15 mouse cellular contexts compared by ENCODE assay signal in the genomic region with DNA sequence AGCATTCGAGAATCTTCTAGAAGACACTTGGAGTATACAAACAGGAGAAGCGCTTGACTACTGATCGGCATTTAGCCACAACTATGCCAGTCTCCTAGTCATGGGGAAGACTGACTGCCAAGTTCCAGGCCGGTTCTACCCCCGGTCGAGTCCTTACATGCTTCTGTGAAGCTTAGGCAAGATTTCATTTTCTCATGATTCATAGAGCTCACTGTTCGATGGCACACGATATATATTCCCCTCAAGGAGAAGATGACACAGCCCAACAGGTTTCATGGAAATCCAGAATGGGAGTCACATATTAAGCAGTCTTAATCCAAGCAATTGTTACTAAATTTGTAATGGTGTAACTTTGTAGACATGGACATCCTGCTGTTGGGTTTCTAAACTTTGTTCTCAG.
"Had no signal": no experiment of that assay in that cellular context is flagged by ENCODE, and none has a peak within 500 bp of the region (broad histone marks: within the 10 kb centered on the region; RNA-seq: fewer than 3 reads in every experiment).

No protein-coding gene starts in this region.

- ATAC-seq: midbrain, embryonic 16.5 days had no signal

- H3K9me3 ChIP-seq: kidney, embryonic 15.5 days; limb, embryonic 12.5 days; liver, embryonic 15.5 days; midbrain, embryonic 10.5 days; neural tube, embryonic 13.5 days had no signal

- H3K4me2 ChIP-seq: kidney, embryonic 15.5 days; limb, embryonic 12.5 days; liver, embryonic 11.5 days; liver, embryonic 15.5 days; lung, embryonic 14.5 days; neural tube, embryonic 13.5 days had no signal

- DNase-seq: kidney, adult 2 months; kidney, postnatal 14 days; lung, embryonic 14.5 days; lung, postnatal 10 days; lung, postnatal 4 days; right cerebral cortex, postnatal 4 days; spleen, adult 18-20 months; thymus, postnatal 36 days had no signal

- H3K9ac ChIP-seq: kidney, embryonic 15.5 days; limb, embryonic 12.5 days; liver, embryonic 15.5 days; lung, embryonic 14.5 days; neural tube, embryonic 13.5 days had no signal

- H3K4me1 ChIP-seq: liver, embryonic 15.5 days; midbrain, embryonic 10.5 days; neural tube, embryonic 13.5 days had no signal

- H3K27me3 ChIP-seq: kidney, embryonic 15.5 days; limb, embryonic 12.5 days; liver, embryonic 15.5 days; neural tube, embryonic 13.5 days had no signal

- H3K27ac ChIP-seq: kidney, embryonic 15.5 days; limb, embryonic 12.5 days; liver, embryonic 15.5 days; midbrain, embryonic 10.5 days; neural tube, embryonic 13.5 days had no signal

- H3K36me3 ChIP-seq: kidney, embryonic 15.5 days; limb, embryonic 12.5 days; liver, embryonic 15.5 days; midbrain, embryonic 10.5 days; neural tube, embryonic 13.5 days had no signal

- H3K4me3 ChIP-seq: kidney, embryonic 15.5 days; limb, embryonic 12.5 days; liver, embryonic 15.5 days; midbrain, embryonic 10.5 days; neural tube, embryonic 13.5 days had no signal
